Mouse (Mus musculus): ENCODE measurements around the gene Foxi2. TPM values are rescaled to one million over a fixed set of nuclear protein-coding genes. Genes with fewer than 3 reads are reported as not detected.

The Foxi2 gene
- polyA plus RNA-seq (2012; fragmentation: generic; extraction: Trizol): not detected
- long read RNA-seq, experiment 1: 0 reads
- long read RNA-seq, experiment 2: 0 reads

GRCm38 (mm10) chr7:135410237-135410965 lies at the start of gene Foxi2:
Gene Foxi2, plus strand, starts transcription at chr7:135410308.
- H3ac ChIP-seq (ENCODE audit: control insufficient read depth, insufficient read length, low read depth): no peak within 1 kb of the TSS
- peaks cover 57% of the 10 kb centered on the region for H3K27me3 ChIP-seq (ENCODE audit: control insufficient read depth, insufficient read depth, insufficient read length)
- H3K79me2 ChIP-seq (ENCODE audit: control insufficient read depth, insufficient read depth): no peaks in the 10 kb centered on the region
- TF ChIP-seq MAX (IDR thresholded peaks at IDR 0.05): no peak
- no peak for TF ChIP-seq CTCF (IDR thresholded peaks at IDR 0.05; ENCODE audit: control insufficient read depth, insufficient read depth, insufficient read length)
- no peak for TF ChIP-seq MYOG (IDR thresholded peaks at IDR 0.05; ENCODE audit: control insufficient read depth, extremely low read depth, insufficient read length)
- no peak for TF ChIP-seq FOSL1 (IDR thresholded peaks at IDR 0.05; ENCODE audit: insufficient read depth, low read length, poor library complexity, severe bottlenecking)
- no peak for TF ChIP-seq MYOD1 (IDR thresholded peaks at IDR 0.05; ENCODE audit: control insufficient read depth, insufficient read length, low read depth)
- no peak for TF ChIP-seq CEBPB (IDR thresholded peaks at IDR 0.05; ENCODE audit: low read depth)
- TF ChIP-seq USF1 (IDR thresholded peaks at IDR 0.05; ENCODE audit: low read depth): no peak
- no peak within 1 kb of the TSS for H3K4me3 ChIP-seq (ENCODE audit: insufficient read depth, poor library complexity, severe bottlenecking)
- no peaks in the 10 kb centered on the region for H3K36me3 ChIP-seq (ENCODE audit: control insufficient read depth, insufficient read depth)
- H3K79me3 ChIP-seq (ENCODE audit: low read depth): no peaks in the 10 kb centered on the region

DNA sequence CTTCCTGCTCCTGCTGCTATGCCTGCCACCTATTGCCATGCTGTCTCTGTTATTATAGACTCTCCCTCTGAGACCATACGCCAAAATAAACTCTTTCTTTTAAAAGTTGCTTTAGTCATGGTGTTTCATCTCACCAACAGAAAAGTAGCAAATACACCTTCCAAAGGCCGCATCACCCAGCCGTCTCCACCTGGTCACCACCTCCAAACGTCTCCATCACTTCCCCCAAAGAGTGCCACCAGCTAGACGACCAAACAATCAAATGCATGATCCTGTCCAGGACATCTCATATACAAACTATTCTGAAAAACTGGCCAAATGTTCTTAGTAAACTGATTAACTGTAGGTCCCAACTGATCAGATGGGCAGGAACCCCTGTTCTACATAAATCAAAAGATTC lies 45.5 kb upstream of the Foxi2 start:
- Histone ChIP-seq H3K79me2 (ENCODE audit: control insufficient read depth, insufficient read depth) (no peaks in the 10 kb centered on the region), H3ac (ENCODE audit: control insufficient read depth, insufficient read length, low read depth) (no peak overlapping the region), H3K4me3 (ENCODE audit: insufficient read depth, poor library complexity, severe bottlenecking) (no peak overlapping the region), H3K27me3 (ENCODE audit: control insufficient read depth, insufficient read depth, insufficient read length) (peaks cover 8% of the 10 kb centered on the region), H3K36me3 (ENCODE audit: control insufficient read depth, insufficient read depth) (no peaks in the 10 kb centered on the region), H3K79me3 (ENCODE audit: low read depth) (no peaks in the 10 kb centered on the region)
- TF ChIP-seq CTCF (IDR thresholded peaks at IDR 0.05; ENCODE audit: control insufficient read depth, insufficient read depth, insufficient read length) (no peak), USF1 (IDR thresholded peaks at IDR 0.05; ENCODE audit: low read depth) (no peak), MAX (IDR thresholded peaks at IDR 0.05) (no peak), MYOD1 (IDR thresholded peaks at IDR 0.05; ENCODE audit: control insufficient read depth, insufficient read length, low read depth) (no peak), MYOG (IDR thresholded peaks at IDR 0.05; ENCODE audit: control insufficient read depth, extremely low read depth, insufficient read length) (no peak), FOSL1 (IDR thresholded peaks at IDR 0.05; ENCODE audit: insufficient read depth, low read length, poor library complexity, severe bottlenecking) (no peak), CEBPB (IDR thresholded peaks at IDR 0.05; ENCODE audit: low read depth) (no peak)

DNA sequence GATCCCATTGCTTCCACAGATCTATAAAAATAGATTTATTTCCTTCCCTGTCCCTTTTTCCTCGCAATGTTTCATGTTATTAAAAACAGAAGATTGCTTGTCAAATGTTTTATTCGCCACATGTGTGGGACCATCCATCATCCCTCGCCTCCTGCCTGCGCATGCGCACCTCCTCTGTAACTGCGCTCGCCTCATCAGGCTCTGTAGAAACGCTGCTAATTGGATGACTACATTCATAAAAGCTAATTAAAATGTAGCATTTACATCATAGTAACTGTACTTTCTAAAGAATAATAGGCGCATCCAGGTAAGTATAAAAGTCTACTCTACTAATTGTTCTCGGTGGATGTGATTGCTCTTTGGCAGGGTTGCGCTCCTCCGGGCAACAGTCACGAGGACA lies 34.1 kb upstream of the Foxi2 start:
- Histone ChIP-seq H3ac (ENCODE audit: control insufficient read depth, insufficient read length, low read depth) (no peak overlapping the region), H3K4me3 (ENCODE audit: insufficient read depth, poor library complexity, severe bottlenecking) (no peak overlapping the region), H3K36me3 (ENCODE audit: control insufficient read depth, insufficient read depth) (no peaks in the 10 kb centered on the region), H3K79me3 (ENCODE audit: low read depth) (no peaks in the 10 kb centered on the region), H3K27me3 (ENCODE audit: control insufficient read depth, insufficient read depth, insufficient read length) (no peaks in the 10 kb centered on the region), H3K79me2 (ENCODE audit: control insufficient read depth, insufficient read depth) (no peaks in the 10 kb centered on the region)
- TF ChIP-seq MAX (IDR thresholded peaks at IDR 0.05) (no peak), CTCF (IDR thresholded peaks at IDR 0.05; ENCODE audit: control insufficient read depth, insufficient read depth, insufficient read length) (no peak), CEBPB (IDR thresholded peaks at IDR 0.05; ENCODE audit: low read depth) (no peak), USF1 (IDR thresholded peaks at IDR 0.05; ENCODE audit: low read depth) (no peak), MYOG (IDR thresholded peaks at IDR 0.05; ENCODE audit: control insufficient read depth, extremely low read depth, insufficient read length) (no peak), FOSL1 (IDR thresholded peaks at IDR 0.05; ENCODE audit: insufficient read depth, low read length, poor library complexity, severe bottlenecking) (no peak), MYOD1 (IDR thresholded peaks at IDR 0.05; ENCODE audit: control insufficient read depth, insufficient read length, low read depth) (no peak)

DNA sequence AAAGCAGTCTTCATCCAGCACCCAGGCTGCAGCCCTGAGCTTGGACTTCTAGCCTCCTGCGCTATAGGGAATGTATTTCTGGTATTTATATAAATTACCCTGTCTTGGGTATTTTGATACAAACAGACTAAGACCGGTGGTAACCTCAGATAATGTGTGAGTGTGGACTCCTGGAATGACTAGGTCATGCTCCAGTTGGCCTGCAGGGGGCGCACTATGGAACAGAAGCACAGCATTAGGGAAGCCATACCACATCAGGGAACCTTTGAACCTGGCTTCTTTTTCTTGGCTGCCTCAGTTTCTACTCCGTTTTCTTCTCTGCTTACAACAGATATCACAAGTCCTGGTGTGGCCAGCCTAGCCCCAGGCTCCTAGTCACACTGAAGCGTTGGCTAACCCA lies 33.2 kb upstream of the Foxi2 start:
- H3K79me3 ChIP-seq (ENCODE audit: low read depth): no peaks in the 10 kb centered on the region
- no peak for TF ChIP-seq MAX (IDR thresholded peaks at IDR 0.05)
- no peak for TF ChIP-seq MYOD1 (IDR thresholded peaks at IDR 0.05; ENCODE audit: control insufficient read depth, insufficient read length, low read depth)
- TF ChIP-seq CEBPB (IDR thresholded peaks at IDR 0.05; ENCODE audit: low read depth): no peak
- TF ChIP-seq FOSL1 (IDR thresholded peaks at IDR 0.05; ENCODE audit: insufficient read depth, low read length, poor library complexity, severe bottlenecking): no peak
- TF ChIP-seq USF1 (IDR thresholded peaks at IDR 0.05; ENCODE audit: low read depth): no peak
- no peak for TF ChIP-seq CTCF (IDR thresholded peaks at IDR 0.05; ENCODE audit: control insufficient read depth, insufficient read depth, insufficient read length)
- TF ChIP-seq MYOG (IDR thresholded peaks at IDR 0.05; ENCODE audit: control insufficient read depth, extremely low read depth, insufficient read length): no peak
- H3K27me3 ChIP-seq (ENCODE audit: control insufficient read depth, insufficient read depth, insufficient read length): no peaks in the 10 kb centered on the region
- H3ac ChIP-seq (ENCODE audit: control insufficient read depth, insufficient read length, low read depth): no peak overlapping the region
- H3K36me3 ChIP-seq (ENCODE audit: control insufficient read depth, insufficient read depth): no peaks in the 10 kb centered on the region
- H3K4me3 ChIP-seq (ENCODE audit: insufficient read depth, poor library complexity, severe bottlenecking): no peak overlapping the region
- no peaks in the 10 kb centered on the region for H3K79me2 ChIP-seq (ENCODE audit: control insufficient read depth, insufficient read depth)

- H3K79me3 ChIP-seq (ENCODE audit: low read depth): no peaks in the 10 kb centered on the region
- no peaks in the 10 kb centered on the region for H3K27me3 ChIP-seq (ENCODE audit: control insufficient read depth, insufficient read depth, insufficient read length)
- no peak overlapping the region for H3K4me3 ChIP-seq (ENCODE audit: insufficient read depth, poor library complexity, severe bottlenecking)
- TF ChIP-seq USF1 (IDR thresholded peaks at IDR 0.05; ENCODE audit: low read depth): no peak
- TF ChIP-seq MYOD1 (IDR thresholded peaks at IDR 0.05; ENCODE audit: control insufficient read depth, insufficient read length, low read depth): no peak
- no peak for TF ChIP-seq MAX (IDR thresholded peaks at IDR 0.05)
- TF ChIP-seq FOSL1 (IDR thresholded peaks at IDR 0.05; ENCODE audit: insufficient read depth, low read length, poor library complexity, severe bottlenecking): no peak
- no peak for TF ChIP-seq CEBPB (IDR thresholded peaks at IDR 0.05; ENCODE audit: low read depth)
- no peak for TF ChIP-seq CTCF (IDR thresholded peaks at IDR 0.05; ENCODE audit: control insufficient read depth, insufficient read depth, insufficient read length)
- TF ChIP-seq MYOG (IDR thresholded peaks at IDR 0.05; ENCODE audit: control insufficient read depth, extremely low read depth, insufficient read length): no peak
- no peak overlapping the region for H3ac ChIP-seq (ENCODE audit: control insufficient read depth, insufficient read length, low read depth)
- no peaks in the 10 kb centered on the region for H3K36me3 ChIP-seq (ENCODE audit: control insufficient read depth, insufficient read depth)
- H3K79me2 ChIP-seq (ENCODE audit: control insufficient read depth, insufficient read depth): no peaks in the 10 kb centered on the region
These were observed 31.8 kb upstream of the Foxi2 start for GRCm38 (mm10) chr7:135378331-135378730.

All from C2C12 (cell line).